Mouse (Mus musculus): ENCODE measurements at regions not wholly inside any gene's neighbourhood (a gene's known extent, or its start where the extent isn't known, plus 50 kb on each side); places are given as distances from the start of the nearest gene placed in this dataset.

DNA sequence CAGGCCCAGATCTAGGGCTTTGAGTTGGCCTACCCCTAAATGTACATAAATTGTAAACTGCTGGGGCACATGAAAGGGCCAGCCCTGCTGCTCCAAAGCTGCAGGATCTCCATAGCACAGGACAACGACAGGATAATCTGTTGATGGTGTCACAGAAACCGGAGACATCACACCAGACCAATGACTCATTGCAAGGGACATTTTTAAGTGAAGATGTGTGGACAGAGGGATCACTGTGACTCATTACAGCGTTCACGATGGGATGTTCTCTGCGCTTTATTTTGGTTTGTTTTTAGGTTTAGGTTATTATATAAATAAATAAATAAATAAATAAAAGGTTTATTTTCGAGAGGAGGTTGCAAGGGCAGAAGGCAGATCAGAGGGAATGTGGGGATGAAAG, 216.9 kb upstream of the Klf3 start:
- TF ChIP-seq POLR2A (IDR thresholded peaks at IDR 0.05; ENCODE audit: borderline replicate concordance, insufficient read depth, low read length) (no peak), CTCF (IDR thresholded peaks at IDR 0.05; ENCODE audit: borderline replicate concordance, insufficient read depth, low read depth, low read length) (no peak)
